Mouse (Mus musculus) E14TG2a.4 (cell line): ENCODE results near the gene Ttc22.

Experiments
- H3K27me3 ChIP-seq: 2 replicates; pipeline ENCODE4 v1.6.1; 2014; ENCODE audit warnings: low read length, control low read depth; ENCODE audit not compliant: insufficient read depth
- H3K36me3 ChIP-seq: 2 replicates; pipeline ENCODE4 v1.6.1; 2014; ENCODE audit warnings: low read length, control low read depth; ENCODE audit not compliant: insufficient read depth
- H3K4me1 ChIP-seq: replicated peaks from 2 replicates; pipeline ENCODE4 v1.6.1; 2014; ENCODE audit warnings: low read depth, low read length, control low read depth
- H3K4me3 ChIP-seq: replicated peaks from 2 replicates; pipeline ENCODE4 v1.5.1; 2014; ENCODE audit warnings: mild to moderate bottlenecking, low read length
- H3K9me3 ChIP-seq: 2 replicates; pipeline ENCODE4 v1.6.1; 2014; ENCODE audit warnings: low read length, control low read depth
- CTCF ChIP-seq: conservative IDR thresholded peaks from 2 replicates; pipeline ENCODE4 v1.5.1; 2014; ENCODE audit warnings: low read length
- NANOG ChIP-seq: IDR thresholded peaks from 2 replicates; pipeline ENCODE4 v1.6.1; 2014; ENCODE audit warnings: borderline replicate concordance, low read length, mixed read lengths
- POU5F1 ChIP-seq: IDR thresholded peaks from 2 replicates; pipeline ENCODE4 v1.6.1; 2014; ENCODE audit warnings: low read length, borderline replicate concordance

Gene Ttc22

GRCm38 (mm10) chr4:106607905-106608304, 14.3 kb upstream of the Ttc22 start:
- no peak for TF ChIP-seq CTCF
- no peak for TF ChIP-seq POU5F1
- TF ChIP-seq NANOG: no peak
- peaks cover 6% of the 10 kb centered on the region for H3K4me1 ChIP-seq
- no peak overlapping the region for H3K4me3 ChIP-seq
- H3K27me3 ChIP-seq: no peaks in the 10 kb centered on the region
- no peaks in the 10 kb centered on the region for H3K9me3 ChIP-seq
- H3K36me3 ChIP-seq: no peaks in the 10 kb centered on the region

- Histone ChIP-seq H3K9me3 (no peaks in the 10 kb centered on the region), H3K36me3 (no peaks in the 10 kb centered on the region), H3K4me1 (peaks cover 56% of the 10 kb centered on the region), H3K27me3 (no peaks in the 10 kb centered on the region), H3K4me3 (peak overlapping the region; percentile 5)
- no peak for TF ChIP-seq CTCF
- no peak for TF ChIP-seq NANOG
- TF ChIP-seq POU5F1: no peak
Measured at GRCm38 (mm10) chr4:106613105-106613504, 9.1 kb upstream of the Ttc22 start.

- Histone ChIP-seq H3K4me1 (peaks cover 56% of the 10 kb centered on the region), H3K4me3 (peak overlapping the region; percentile 5), H3K27me3 (no peaks in the 10 kb centered on the region), H3K9me3 (no peaks in the 10 kb centered on the region), H3K36me3 (no peaks in the 10 kb centered on the region)
- TF ChIP-seq NANOG (no peak), CTCF (no peak), POU5F1 (no peak)
Measured at GRCm38 (mm10) chr4:106613560-106613959, 8.7 kb upstream of the Ttc22 start.

GRCm38 (mm10) chr4:106614180-106614797, 7.9 kb upstream of the Ttc22 start:
- no peaks in the 10 kb centered on the region for H3K27me3 ChIP-seq
- H3K4me1 ChIP-seq: peaks cover 56% of the 10 kb centered on the region
- TF ChIP-seq CTCF (peak; percentile 92), POU5F1 (no peak)
- H3K9me3 ChIP-seq: no peaks in the 10 kb centered on the region
- peak overlapping the region; percentile 61; the same call in 1 of the 2 replicates for H3K4me3 ChIP-seq
- no peaks in the 10 kb centered on the region for H3K36me3 ChIP-seq

GRCm38 (mm10) chr4:106614881-106615280, 7.4 kb upstream of the Ttc22 start:
- TF ChIP-seq CTCF (no peak), NANOG (no peak), POU5F1 (no peak)
- peaks cover 56% of the 10 kb centered on the region for H3K4me1 ChIP-seq
- H3K27me3 ChIP-seq: no peaks in the 10 kb centered on the region
- H3K4me3 ChIP-seq: peak overlapping the region; percentile 61; the same call in 1 of the 2 replicates
- no peaks in the 10 kb centered on the region for H3K9me3 ChIP-seq
- H3K36me3 ChIP-seq: no peaks in the 10 kb centered on the region

GRCm38 (mm10) chr4:106615637-106616036, 6.6 kb upstream of the Ttc22 start:
- Histone ChIP-seq H3K4me3 (peak overlapping the region; percentile 61), H3K9me3 (no peaks in the 10 kb centered on the region), H3K27me3 (no peaks in the 10 kb centered on the region), H3K36me3 (no peaks in the 10 kb centered on the region), H3K4me1 (peaks cover 60% of the 10 kb centered on the region)
- TF ChIP-seq CTCF: no peak
- no peak for TF ChIP-seq NANOG
- TF ChIP-seq POU5F1: no peak

GRCm38 (mm10) chr4:106617056-106617455, 5.2 kb upstream of the Ttc22 start, which contains the start of gene Lexm:
Lexm (minus strand) TSS chr4:106617241.
- peak within 1 kb of the TSS; percentile 74 for H3K4me3 ChIP-seq
- TF ChIP-seq NANOG (no peak), POU5F1 (no peak), CTCF (no peak)

GRCm38 (mm10) chr4:106618898-106619297, 3.3 kb upstream of the Ttc22 start:
- Histone ChIP-seq H3K4me3 (no peak overlapping the region), H3K36me3 (no peaks in the 10 kb centered on the region), H3K9me3 (no peaks in the 10 kb centered on the region), H3K4me1 (peaks cover 66% of the 10 kb centered on the region), H3K27me3 (peaks cover 25% of the 10 kb centered on the region)
- TF ChIP-seq CTCF: no peak
- TF ChIP-seq NANOG: no peak
- no peak for TF ChIP-seq POU5F1

More at GRCm38 (mm10) chr4:106617056-106617455, 5.2 kb upstream of the Ttc22 start, which contains the start of gene Lexm:
- no peaks in the 10 kb centered on the region for H3K36me3 ChIP-seq
- H3K4me1 ChIP-seq: peaks cover 67% of the 10 kb centered on the region
- H3K9me3 ChIP-seq: no peaks in the 10 kb centered on the region
- H3K27me3 ChIP-seq: peaks cover 7% of the 10 kb centered on the region

- no peaks in the 10 kb centered on the region for H3K9me3 ChIP-seq
- no peaks in the 10 kb centered on the region for H3K36me3 ChIP-seq
- H3K27me3 ChIP-seq: peaks cover 46% of the 10 kb centered on the region
- H3K4me3 ChIP-seq: no peak overlapping the region
- TF ChIP-seq CTCF: no peak
- no peak for TF ChIP-seq POU5F1
- no peak for TF ChIP-seq NANOG
- peaks cover 52% of the 10 kb centered on the region for H3K4me1 ChIP-seq
Measured at GRCm38 (mm10) chr4:106621428-106621827, 804 bp upstream of the Ttc22 start.
